Mouse (Mus musculus): ENCODE results near the gene Zfp398.
"Not testable (repeated sequence)": the region's sequence is repeated elsewhere in the genome, so short reads cannot be mapped to it uniquely, and the experiment has no call there.

Zfp398 gene

GRCm38 (mm10) chr6:47827462-47827861, 8.0 kb upstream of the Zfp398 start:
- DNase-seq, result no peak

GRCm38 (mm10) chr6:47828950-47829349, 6.5 kb upstream of the Zfp398 start:
- peak; percentile 42 for DNase-seq

DNA sequence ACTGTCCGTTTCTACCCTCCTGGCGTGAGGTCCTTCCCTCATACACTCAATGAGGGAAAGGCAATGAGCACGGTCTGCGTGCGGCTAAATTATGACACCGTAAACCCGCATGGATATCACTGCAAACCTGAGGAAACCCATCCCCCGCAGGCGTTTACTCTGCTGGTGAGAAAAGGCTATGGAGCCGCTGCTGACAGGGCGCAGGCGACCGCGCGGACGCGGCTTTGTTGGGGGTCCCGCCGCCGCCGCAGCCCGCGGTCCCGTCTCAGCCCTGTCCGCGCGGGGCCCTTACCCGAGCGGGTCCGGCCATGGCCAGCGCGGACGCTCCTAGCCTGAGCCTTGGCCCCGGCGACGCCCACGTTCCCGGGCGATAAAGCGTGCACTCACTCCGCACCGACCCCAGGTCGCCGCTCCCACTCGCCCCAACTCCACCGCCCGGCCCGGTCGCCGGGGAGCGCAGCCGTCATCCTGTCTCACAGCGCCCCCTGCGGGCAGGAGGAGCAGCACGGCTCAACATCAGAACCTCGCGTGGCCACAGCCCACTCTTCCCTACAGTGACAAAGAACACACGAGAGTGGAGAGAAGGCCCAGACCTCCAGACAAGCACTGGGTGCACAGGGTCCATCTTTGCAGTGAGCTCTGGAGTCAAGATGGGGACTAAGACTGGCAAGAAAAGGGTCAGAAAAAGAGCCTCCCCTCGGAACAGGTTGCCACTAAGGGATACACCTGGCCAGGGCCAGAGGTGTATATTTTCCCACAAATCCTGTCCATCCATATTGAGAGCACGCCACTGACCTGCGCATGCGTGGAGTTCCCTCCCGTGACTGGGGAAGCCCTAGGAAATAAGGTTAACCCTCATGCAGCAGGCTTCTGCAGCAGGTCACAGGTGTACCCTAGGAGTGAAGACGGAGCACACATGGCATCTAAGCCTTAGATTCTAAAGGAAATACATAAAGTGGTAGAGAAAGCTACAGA, 5.1 kb upstream of the Zfp398 start, which contains the start of gene Zfp786:
TSS of gene Zfp786 (minus strand) at position 764 of the 975 bp plus-strand sequence.
- peak; percentile 94 for DNase-seq

DNA sequence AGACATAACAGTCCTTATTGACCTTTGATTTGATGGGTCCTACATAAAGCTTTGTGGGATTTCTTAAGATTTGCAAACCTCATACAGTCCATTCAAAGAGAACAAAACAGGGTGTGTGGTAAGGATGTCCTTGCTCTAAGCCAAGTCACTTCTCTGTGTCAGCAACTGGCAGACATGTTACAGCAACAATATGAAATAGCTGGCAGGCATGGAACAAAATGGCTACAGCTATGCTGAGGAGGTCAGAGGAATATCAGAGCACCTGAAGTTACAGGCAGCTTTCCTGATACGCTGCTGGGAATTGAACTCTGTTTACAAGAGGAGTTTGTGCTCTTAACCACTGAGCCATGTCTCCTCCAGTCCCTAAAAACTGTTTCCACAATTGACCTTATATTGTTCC, 3.2 kb upstream of the Zfp398 start:
- DNase-seq, result no peak

DNA sequence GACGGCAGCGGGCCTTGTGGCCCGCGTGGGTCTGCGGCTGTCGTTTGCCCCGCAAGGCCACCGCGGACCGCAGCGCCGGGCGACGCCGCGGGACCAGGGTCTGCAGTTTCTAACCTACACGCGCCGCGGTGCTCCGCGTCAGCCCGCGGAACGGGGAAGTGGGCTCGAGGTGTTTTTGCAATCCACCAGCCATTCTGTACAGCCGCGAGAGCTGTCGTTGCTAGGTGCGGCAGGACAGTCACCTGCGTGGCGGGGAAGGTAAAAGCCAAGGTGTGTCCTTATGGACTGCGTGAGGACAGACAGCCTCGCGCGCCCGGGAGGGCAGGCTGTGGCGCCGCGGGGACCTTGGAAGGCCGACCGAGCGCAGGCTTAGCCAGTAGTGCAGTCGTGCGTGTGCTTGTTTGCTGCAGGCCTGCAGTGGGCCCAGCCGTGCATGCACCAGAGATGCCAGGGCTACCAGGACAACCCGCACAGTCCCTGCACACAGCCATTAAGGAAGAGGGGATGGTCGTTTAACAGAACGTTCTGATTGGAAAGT, 592 bp downstream of the Zfp398 start:
- DNase-seq, result peak; percentile 79

GRCm38 (mm10) chr6:47837630-47838029, 2.2 kb downstream of the Zfp398 start:
- no peak for DNase-seq

DNA sequence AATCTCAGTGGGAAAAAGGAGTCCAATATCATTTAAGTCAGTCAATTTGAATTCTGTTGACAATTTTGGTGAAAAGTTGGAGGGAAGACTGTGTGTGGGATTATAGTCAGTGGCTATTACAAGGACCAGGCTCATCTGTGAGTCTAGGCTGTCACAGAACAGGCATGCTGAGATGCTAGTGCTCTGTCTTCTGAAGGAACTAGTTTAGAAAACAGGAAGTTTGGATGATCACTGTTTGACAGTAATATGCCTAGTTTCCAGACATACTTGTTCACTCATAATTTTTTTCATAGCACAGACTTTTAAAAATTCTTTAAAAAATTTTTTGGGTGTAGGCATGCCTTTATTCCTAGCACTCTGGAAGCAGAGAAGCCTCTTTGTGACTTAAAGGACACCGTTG, 5.6 kb downstream of the Zfp398 start:
- DNase-seq, result no peak

- DNase-seq, result no peak
Measured at GRCm38 (mm10) chr6:47841831-47842230, 6.4 kb downstream of the Zfp398 start.

- no peak for DNase-seq
Measured at GRCm38 (mm10) chr6:47842337-47842736, 6.9 kb downstream of the Zfp398 start.

GRCm38 (mm10) chr6:47845779-47846178, 10.3 kb downstream of the Zfp398 start:
- no peak for DNase-seq

- no peak for DNase-seq
Measured at GRCm38 (mm10) chr6:47857241-47857640, 21.8 kb downstream of the Zfp398 start.

DNA sequence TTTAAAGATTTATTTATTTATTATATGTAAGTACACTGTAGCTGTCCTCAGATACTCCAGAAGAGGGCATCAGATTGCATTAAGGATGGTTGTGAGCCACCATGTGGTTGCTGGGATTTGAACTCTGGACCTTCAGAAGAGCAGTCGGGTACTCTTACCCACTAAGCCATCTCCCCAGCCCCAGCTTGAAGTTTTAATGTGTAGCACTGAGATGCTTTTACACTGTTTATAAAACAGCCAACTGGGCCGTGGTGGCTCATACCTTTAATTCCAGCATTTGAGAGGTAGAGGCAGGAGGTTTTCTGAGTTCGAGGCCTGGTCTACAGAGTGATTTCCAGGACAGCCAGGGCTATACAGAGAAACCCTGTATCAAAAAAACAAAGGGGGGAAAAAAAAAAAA, 22.3 kb downstream of the Zfp398 start:
- not testable (repeated sequence) for DNase-seq

DNA sequence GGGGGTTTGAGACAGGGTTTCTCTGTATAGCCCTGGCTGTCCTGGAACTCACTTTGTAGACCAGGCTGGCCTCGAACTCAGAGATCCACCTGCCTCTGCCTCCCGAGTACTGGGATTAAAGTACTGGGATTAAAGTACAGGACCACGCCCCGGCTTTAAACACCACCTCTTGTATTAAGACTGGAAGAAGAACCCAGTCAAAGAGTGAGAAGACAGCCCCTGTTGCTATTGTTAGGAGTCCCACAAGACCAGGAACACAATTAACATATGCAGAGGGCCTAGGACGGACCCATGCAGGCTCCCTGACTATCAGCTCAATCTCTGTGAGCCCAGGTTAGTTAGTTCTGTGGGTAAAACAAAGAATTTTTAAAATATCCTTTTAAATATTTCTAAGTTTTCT, 36.8 kb downstream of the Zfp398 start:
- DNase-seq, result no peak

GRCm38 (mm10) chr6:47877058-47877457, 41.6 kb downstream of the Zfp398 start, which contains the start of gene Zfp282:
TSS of gene Zfp282 (plus strand) at chr6:47877204.
- DNase-seq, result no peak

GRCm38 (mm10) chr6:47877461-47878132, 42.1 kb downstream of the Zfp398 start:
- DNase-seq, result peak; percentile 94

GRCm38 (mm10) chr6:47878133-47878514, 42.7 kb downstream of the Zfp398 start:
- no peak for DNase-seq

GRCm38 (mm10) chr6:47878593-47878992, 43.1 kb downstream of the Zfp398 start:
- peak; percentile 10 for DNase-seq

DNA sequence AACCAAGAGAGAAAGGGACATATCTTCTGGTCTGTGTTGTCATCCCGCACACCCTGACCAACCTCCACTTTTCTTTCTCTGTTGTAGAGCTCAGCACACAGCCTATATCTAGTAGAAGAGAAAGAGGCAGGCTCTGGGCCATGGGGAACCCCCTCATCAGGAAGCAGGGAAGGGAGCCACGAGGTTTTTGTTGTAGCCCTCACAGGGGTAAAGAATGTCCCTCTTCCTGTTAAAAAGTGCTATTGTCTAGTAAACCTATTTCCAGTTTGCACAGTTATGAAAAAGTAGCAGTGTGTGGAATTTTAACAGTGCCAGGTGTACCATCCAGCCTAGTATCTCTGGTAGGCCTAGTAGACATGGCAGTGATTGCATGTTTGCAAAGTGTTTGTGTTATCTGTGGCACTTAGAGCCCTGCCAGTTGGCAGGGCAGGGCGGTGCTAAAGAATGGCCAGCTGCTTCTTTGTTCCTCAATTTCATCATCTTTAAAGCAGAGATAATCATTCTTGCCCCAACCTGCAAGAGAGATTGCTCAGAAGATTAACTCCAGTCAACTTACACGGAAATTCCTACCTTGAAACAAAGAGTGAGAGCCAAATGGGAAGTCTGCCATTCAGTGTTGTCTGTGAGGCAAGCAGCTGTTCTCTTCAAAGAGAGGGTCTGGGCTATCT, 43.7 kb downstream of the Zfp398 start:
- DNase-seq, result no peak

DNA sequence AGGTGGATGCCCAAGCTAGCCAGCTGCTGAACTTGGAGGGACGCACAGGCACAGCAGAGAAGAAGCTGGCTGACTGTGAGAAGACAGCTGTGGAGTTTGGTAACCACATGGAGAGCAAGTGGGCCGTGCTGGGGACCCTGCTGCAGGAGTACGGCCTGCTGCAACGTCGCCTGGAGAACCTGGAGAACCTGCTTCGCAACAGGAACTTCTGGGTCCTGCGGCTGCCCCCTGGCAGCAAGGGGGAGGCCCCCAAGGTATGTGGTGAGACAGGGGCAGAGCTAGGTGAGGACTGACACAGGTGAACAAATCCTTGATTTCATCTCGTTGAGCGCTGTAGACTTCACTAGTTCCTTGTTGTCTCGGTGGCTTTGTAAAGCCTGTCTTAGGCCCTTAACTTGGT, 44.7 kb downstream of the Zfp398 start:
- no peak for DNase-seq

DNA sequence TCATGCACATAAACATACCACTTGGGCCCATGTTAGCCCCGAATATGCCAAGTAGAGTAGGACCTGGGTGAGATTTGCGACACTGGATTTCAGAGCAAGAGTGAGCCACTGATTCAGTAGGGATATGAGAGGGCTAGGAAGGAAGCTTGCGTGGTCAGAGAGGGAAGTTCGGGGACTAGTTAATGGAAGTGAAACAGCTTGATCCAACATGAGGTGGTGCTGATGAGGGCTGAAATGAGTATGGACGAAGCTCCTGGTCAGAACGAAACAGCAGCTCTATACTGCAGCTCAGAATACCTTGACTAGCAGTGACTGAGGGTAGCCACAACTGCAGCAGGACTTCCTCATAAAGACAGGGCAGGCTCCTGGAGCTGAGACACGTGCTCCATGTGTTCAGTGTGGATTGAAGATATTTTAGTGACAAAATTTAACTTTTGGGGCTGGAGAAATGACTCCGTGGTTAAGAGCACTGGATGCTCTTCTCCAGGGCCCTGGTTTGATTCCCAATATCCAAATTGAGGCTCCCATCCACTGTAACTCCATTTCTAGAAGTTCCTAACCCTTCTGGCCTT, 53.4 kb downstream of the Zfp398 start:
- DNase-seq, result no peak

DNA sequence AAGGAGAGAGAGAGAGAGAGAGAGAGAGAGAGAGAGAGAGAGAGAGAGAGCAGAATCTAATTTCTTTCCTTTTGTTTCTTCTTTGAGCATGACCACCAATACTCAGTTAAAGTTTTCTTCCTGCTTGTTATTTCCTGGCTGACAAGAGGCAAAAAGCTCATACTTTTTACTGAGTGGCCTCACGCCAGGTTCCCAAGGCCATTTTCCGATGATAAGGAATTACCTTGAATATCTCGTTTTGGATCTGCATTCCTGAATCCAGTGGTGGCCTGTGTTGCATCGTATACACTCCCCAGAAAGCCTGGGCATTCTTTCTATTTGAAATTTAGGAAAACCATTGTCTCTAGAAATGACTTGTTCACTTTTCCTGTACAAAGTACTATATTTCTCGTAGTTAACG, 64.0 kb downstream of the Zfp398 start:
- no peak for DNase-seq

DNA sequence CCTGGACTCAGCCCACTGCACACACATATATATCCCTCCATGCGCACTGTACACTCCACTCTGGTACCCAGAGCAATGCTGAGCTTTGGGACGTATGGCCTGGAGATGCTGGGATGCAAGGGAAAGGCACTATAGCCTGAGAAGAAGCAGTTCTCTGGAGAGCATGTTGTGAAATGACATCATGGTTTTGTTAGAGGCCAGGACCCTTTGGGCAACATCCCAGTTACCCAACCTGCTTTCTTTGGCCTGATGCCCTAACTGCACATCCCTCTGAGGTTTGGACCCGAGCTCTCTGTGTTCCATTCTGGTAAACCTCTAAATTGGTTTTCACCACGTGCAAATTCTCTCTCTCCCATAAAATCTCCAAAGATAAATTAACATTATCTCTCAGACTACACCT, 68.1 kb downstream of the Zfp398 start:
- no peak for DNase-seq

- no peak for DNase-seq
Measured at GRCm38 (mm10) chr6:47904361-47904760, 68.9 kb downstream of the Zfp398 start.

Data from embryo, embryonic 11 days (tissue).